Mouse (Mus musculus) testis, adult 2 months (tissue): ENCODE results near the gene Unc93a2. TPM values are rescaled to one million over a fixed set of nuclear protein-coding genes. Genes with fewer than 3 reads are reported as not detected.

Source experiments
- polyA plus RNA-seq: library from polyadenylated mRNA; depleted of rRNA; stranded (reverse); fragments of >200 nt; gene quantifications from 2 replicates; pipeline ENCODE4 v1.2.3, GENCODE M21; 2012; rRNA removed

Unc93a2 gene
- polyA plus RNA-seq, 1 experiment: 10.4 TPM

Other genes with a start within 250 kb of the Unc93a2 start
- gene Rps6ka2, start 215.3 kb downstream of the Unc93a2 start, polyA plus RNA-seq: 12.6 and 15.6 TPM in 2 replicates
- gene Tcp10a, start 60.8 kb downstream of the Unc93a2 start, polyA plus RNA-seq: 248 and 262 TPM in 2 replicates
- 17.9 and 19.0 TPM in 2 replicates for gene Ttll2, start 32.8 kb downstream of the Unc93a2 start, polyA plus RNA-seq
- gene Gm49630, start 13.5 kb downstream of the Unc93a2 start, polyA plus RNA-seq: 2.3 and 2.4 TPM in 2 replicates